Mouse (Mus musculus) inflammation-experienced regulatory T-cells (primary cell): ENCODE results near the gene Orc1. TPM values are rescaled to one million over a fixed set of nuclear protein-coding genes. Genes with fewer than 3 reads are reported as not detected.

Experiments used
- polyA plus RNA-seq, 2 experiments: library from polyadenylated mRNA; unstranded; fragments of 100-300 nt; shearing (Covaris generic); gene quantifications; one replicate each; pipeline ENCODE4 v1.2.1; 2017

Orc1 gene
- 1 to 10 TPM; 1.3 to 1.5 TPM for polyA plus RNA-seq

DNA sequence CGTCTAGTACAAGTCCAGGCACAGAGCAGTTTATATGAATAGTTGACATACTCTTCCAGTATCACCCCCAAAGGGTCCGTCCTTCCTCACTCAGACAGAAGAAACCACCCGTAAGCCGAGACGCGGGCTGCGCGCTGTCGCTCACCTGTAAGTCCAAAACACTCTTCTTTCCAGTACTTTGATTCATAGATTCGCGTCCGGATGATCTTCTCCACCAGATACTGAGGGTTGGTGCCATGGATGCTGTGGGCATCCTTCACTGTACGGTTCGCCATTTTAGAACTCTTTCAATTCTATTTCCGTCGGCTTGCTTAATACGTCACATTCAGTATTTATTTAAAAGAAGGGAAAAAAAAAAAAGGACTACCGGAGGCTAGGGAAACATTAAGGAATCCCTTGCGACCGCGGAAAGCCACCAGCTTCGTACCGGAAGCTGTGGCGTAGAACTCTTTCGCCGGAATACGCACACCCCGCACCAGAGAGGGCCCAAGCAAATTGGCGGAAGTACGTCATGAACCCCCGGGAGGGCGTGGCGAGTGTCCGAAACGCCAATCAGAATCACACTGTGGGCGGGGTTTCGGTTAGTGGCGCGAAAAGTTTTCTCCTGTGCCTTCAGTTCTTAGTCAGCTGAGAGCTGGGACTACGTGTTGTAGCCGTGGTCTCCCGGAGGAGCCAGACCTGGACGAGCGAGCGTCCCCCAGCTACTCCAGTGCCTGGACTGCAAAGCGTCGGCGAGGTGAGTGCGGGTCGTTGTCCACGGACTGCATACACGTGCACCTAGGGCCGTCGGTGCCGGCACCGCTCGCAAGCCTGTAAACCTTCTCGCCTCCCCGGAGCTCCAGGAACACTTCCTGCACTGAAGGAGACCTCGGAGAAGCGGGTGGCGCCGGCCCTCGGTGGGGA is at the start of gene Orc1, which contains the start of gene Prpf38a:
Gene Orc1 (plus strand): TSS at position 584 of the 903 bp plus-strand sequence.
Gene Prpf38a (minus strand): TSS at position 497 of the 903 bp plus-strand sequence.

DNA sequence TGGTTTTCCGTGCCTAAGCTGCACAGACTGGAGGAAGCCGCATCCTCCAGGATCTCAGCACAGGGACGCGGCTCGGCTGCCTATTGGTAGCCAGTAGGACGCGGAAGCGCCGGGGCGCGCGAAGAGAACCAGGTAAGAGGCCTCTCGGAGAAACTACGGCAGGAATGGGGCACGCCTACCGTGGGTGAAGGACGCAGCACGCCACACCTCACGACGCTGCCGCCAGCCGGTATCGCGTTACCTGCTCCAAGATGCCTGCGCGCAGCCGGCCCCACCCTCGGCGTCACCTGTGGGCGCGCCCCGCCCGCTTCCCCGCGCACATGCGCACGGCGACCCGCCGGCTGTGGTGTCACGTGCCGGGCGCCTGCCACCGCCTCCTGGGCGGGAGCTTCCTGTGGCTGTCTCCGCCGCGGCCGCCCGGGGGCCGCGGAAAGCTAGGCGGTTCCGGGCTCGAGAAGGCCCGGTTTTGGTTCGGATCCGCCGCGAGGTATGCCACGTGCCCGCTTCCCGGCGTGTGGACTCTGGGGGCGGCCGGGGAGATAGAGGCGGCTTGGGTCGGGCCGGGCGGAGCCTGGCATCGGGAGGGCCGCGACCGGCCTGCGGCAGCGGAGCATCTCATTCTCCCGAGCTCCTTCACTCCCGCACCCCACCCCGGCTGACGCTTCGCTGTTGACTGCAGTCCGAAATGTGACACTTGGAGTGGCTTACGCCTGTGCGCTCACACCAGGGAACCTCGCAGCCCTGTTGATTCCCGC is 40.5 kb downstream of the Orc1 start, which contains the start of gene Cc2d1b:
Gene Cc2d1b (plus strand): TSS at position 354 of the 755 bp plus-strand sequence.

Other genes starting within 250 kb of the Orc1 start
- gene Shisal2a, start 196.1 kb upstream of the Orc1 start, polyA plus RNA-seq = 1 to 10 TPM in 1 of 2 experiments, not detected in 1; 1.8 TPM
- 1 to 10 TPM; 2.7 to 3.4 TPM for gene Gpx7, start 172.5 kb upstream of the Orc1 start, polyA plus RNA-seq
- gene Tut4, start 120.0 kb upstream of the Orc1 start, polyA plus RNA-seq = 10 to 100 TPM; 62.1 to 97.6 TPM
- gene Prpf38a, start 87 bp upstream of the Orc1 start, polyA plus RNA-seq = 10 to 100 TPM; 50.0 to 52.5 TPM
- gene Cc2d1b, start 40.5 kb downstream of the Orc1 start, polyA plus RNA-seq = 10 to 100 TPM; 91.8 to 98.0 TPM
- gene 3110021N24Rik, start 140.2 kb downstream of the Orc1 start, polyA plus RNA-seq = under 1 TPM in 1 of 2 experiments, not detected in 1; 0.64 TPM
- gene Zfyve9, start 201.4 kb downstream of the Orc1 start, polyA plus RNA-seq = under 1 TPM; 0.37 to 0.61 TPM